Mouse (Mus musculus) monocyte, adult 59 days (primary cell): ENCODE results near the gene Olfr251. TPM values are rescaled to one million over a fixed set of nuclear protein-coding genes. Genes with fewer than 3 reads are reported as not detected.

Experiments
- total RNA-seq, 2 experiments: library from RNA; stranded (reverse); gene quantifications; one replicate each; pipeline ENCODE4 v1.2.4; 2023

Olfr251 gene
- total RNA-seq: not detected

GRCm38 (mm10) chr9:38376786-38377185 lies at the start of gene Olfr251:
Olfr251 (plus strand) TSS chr9:38377086.

DNA sequence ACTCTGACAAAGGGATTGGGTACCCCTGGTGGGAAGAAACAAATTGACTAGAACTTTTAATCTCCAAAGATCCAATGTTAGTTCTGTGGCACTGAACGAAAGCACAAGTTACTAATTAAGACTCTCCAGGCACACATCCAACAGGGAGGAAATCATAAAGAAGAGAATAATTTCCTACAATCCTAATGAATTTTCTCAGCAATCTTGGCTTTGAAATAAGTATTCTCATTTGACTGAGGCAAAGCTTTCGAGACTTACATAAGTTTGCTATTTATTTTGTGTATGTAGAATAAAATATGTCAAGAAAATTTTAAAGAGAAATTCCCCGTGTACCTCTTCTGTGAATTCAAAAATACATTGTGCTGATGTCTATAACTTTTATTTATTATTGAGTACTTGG lies 48.1 kb upstream of the Olfr251 start, which contains the start of gene Olfr25:
Gene Olfr25 (plus strand): TSS at position 301 of the 400 bp plus-strand sequence.

GRCm38 (mm10) chr9:38348111-38348510 lies 28.8 kb upstream of the Olfr251 start, which contains the start of gene Olfr898:
Olfr898 (plus strand) TSS chr9:38348411.

DNA sequence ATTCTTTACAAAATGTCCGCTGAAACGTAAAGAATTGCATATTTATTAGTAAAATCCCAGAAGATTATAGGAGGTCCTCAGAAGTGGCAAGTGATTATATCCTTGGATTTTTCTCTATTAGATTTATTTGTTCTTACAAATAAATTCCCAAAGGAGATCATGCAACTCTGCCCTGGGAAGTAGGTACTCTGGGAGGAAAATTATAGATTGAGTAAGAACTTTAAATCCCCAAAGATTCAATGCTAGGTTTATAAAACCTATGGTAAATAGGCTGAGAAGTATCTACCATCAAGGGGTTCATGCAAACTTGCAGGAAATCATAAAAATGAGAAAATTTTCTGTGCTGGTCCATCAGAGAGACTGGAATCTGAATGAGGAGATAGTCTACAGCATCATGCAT lies 10.3 kb upstream of the Olfr251 start, which contains the start of gene Olfr250:
Gene Olfr250 (plus strand): TSS at position 301 of the 400 bp plus-strand sequence.

DNA sequence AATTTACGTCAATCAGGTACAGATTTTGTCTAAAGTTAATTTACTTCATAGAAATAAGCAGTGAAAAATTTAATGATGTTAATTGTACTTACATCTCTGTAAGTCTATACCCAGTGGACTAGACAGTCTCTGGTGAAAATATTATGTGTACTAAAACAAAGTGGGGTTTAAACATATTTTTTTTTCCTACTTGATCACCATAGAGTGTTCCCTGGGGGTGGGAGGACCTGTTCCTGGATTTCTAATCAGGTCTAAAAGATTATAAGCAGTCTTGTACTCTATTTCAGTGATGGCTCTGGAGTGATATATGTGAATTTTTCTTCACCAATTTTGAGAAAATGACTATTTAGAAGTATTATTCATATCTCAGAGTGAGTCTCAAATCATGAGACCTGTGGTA lies 24.5 kb downstream of the Olfr251 start, which contains the start of gene Olfr147:
Gene Olfr147 (plus strand): TSS at position 301 of the 400 bp plus-strand sequence.

GRCm38 (mm10) chr9:38429155-38429554 lies 52.3 kb downstream of the Olfr251 start, which contains the start of gene Olfr901:
Olfr901 (plus strand) TSS chr9:38429455.

Other genes with a start within 250 kb of the Olfr251 start
- not detected for gene Olfr890, start 234.6 kb upstream of the Olfr251 start, total RNA-seq
- gene Olfr891, start 196.3 kb upstream of the Olfr251 start, total RNA-seq: not detected
- not detected for gene Olfr893, start 168.7 kb upstream of the Olfr251 start, total RNA-seq
- gene Olfr894, start 159.0 kb upstream of the Olfr251 start, total RNA-seq: not detected
- not detected for gene Olfr143, start 124.3 kb upstream of the Olfr251 start, total RNA-seq
- gene Olfr895, start 109.2 kb upstream of the Olfr251 start, total RNA-seq: not detected
- gene Olfr896-ps1, start 86.0 kb upstream of the Olfr251 start, total RNA-seq: not detected
- gene Olfr25, start 48.0 kb upstream of the Olfr251 start, total RNA-seq: not detected
- not detected for gene Olfr898, start 28.7 kb upstream of the Olfr251 start, total RNA-seq
- gene Olfr250, start 10.2 kb upstream of the Olfr251 start, total RNA-seq: not detected
- not detected for gene Olfr147, start 24.6 kb downstream of the Olfr251 start, total RNA-seq
- gene Olfr901, start 52.4 kb downstream of the Olfr251 start, total RNA-seq: not detected
- not detected for gene Olfr902, start 70.6 kb downstream of the Olfr251 start, total RNA-seq
- not detected for gene Olfr904, start 86.1 kb downstream of the Olfr251 start, total RNA-seq
- gene Olfr905, start 94.0 kb downstream of the Olfr251 start, total RNA-seq: not detected
- gene Olfr906, start 110.0 kb downstream of the Olfr251 start, total RNA-seq: not detected
- not detected for gene Olfr907, start 118.7 kb downstream of the Olfr251 start, total RNA-seq
- not detected for gene Olfr911-ps1, start 144.5 kb downstream of the Olfr251 start, total RNA-seq
- gene Olfr910, start 160.8 kb downstream of the Olfr251 start, total RNA-seq: not detected
- not detected for gene Olfr912, start 203.1 kb downstream of the Olfr251 start, total RNA-seq
- gene Olfr913, start 215.7 kb downstream of the Olfr251 start, total RNA-seq: not detected
- not detected for gene Olfr914, start 228.0 kb downstream of the Olfr251 start, total RNA-seq